Mouse (Mus musculus): ENCODE measurements around the gene Sucla2. TPM values are rescaled to one million over a fixed set of nuclear protein-coding genes. Genes with fewer than 3 reads are reported as not detected.
"Not testable (repeated sequence)": the region's sequence is repeated elsewhere in the genome, so short reads cannot be mapped to it uniquely, and the experiment has no call there.

Gene Sucla2
- polyA plus RNA-seq, 1 experiment from 2014 or later = 46.9 TPM

DNA sequence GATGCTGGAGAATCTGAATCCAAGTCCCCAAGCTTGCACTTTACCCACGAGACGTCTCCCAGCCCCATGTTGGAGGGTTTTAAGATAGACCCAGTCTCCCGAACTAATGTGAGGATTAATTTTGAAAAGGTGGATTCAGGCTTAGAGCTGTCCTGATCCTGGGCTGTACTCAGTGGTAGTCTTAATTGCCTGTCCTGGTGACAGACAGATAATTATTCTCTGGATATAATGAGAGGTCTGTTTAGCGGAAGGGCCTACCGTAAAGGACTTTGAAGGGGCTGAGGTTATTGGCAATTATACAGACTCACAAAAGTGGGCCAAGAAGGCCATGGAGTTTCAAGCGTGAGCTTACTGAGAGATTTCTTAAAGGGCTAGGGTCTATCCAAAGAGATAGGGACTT, 18.7 kb downstream of the Sucla2 start:
- Histone ChIP-seq H3K36me3 (ENCODE audit: control insufficient read depth, insufficient read depth) (no peaks in the 10 kb centered on the region), H3K9me3 (replicated peaks; ENCODE audit: control insufficient read depth, low read length) (no peaks in the 10 kb centered on the region), H3K4me2 (ENCODE audit: low read depth, low read length) (no peak overlapping the region), H3K4me1 (ENCODE audit: control insufficient read depth, low read depth, low read length) (no peaks in the 10 kb centered on the region), H3K9ac (ENCODE audit: low read depth, low read length) (no peak overlapping the region), H3K27ac (ENCODE audit: low read length) (no peak overlapping the region), H3K4me3 (ENCODE audit: low read depth, low read length) (no peak overlapping the region), H3K27me3 (ENCODE audit: control insufficient read depth, insufficient read depth, low read depth, low read length) (no peaks in the 10 kb centered on the region)
- 62% methylated on average over 6 of the region's 6 CpGs for WGBS (ENCODE audit: insufficient replicate concordance)
- no peak for ATAC-seq (ENCODE audit: low read depth)

GRCm38 (mm10) chr14:73547034-73547433, 21.9 kb downstream of the Sucla2 start:
- no peak overlapping the region for H3K4me3 ChIP-seq (ENCODE audit: low read depth, low read length)
- no peak overlapping the region for H3K27ac ChIP-seq (ENCODE audit: low read length)
- no peaks in the 10 kb centered on the region for H3K27me3 ChIP-seq (ENCODE audit: control insufficient read depth, insufficient read depth, low read depth, low read length)
- H3K36me3 ChIP-seq (ENCODE audit: control insufficient read depth, insufficient read depth) = no peaks in the 10 kb centered on the region
- WGBS (ENCODE audit: insufficient replicate concordance) = 30% methylated on average over 4 of the region's 4 CpGs
- no peaks in the 10 kb centered on the region for H3K9me3 ChIP-seq (replicated peaks; ENCODE audit: control insufficient read depth, low read length)
- no peaks in the 10 kb centered on the region for H3K4me1 ChIP-seq (ENCODE audit: control insufficient read depth, low read depth, low read length)
- H3K4me2 ChIP-seq (ENCODE audit: low read depth, low read length) = no peak overlapping the region
- no peak overlapping the region for H3K9ac ChIP-seq (ENCODE audit: low read depth, low read length)
- ATAC-seq (ENCODE audit: low read depth) = no peak

DNA sequence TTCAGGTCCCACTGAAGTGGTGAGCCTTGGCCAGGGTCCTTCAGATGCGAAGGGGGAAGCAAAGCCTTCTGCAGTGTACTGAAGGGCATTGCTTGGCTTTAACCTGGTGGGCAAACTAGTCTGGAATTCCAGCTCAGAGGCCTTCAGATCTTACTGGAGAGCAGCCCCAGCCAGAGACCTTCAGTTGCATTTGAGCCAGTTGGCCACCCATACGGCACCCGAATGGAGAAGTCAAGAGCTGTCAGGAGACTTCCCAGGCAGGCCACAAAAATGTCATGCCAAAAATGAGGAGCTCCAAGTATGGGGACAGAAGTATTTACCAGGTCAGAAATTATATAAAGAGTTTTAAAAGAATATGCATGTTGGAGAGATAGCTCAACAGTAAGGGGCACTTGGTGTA, 22.9 kb downstream of the Sucla2 start, which contains the start of gene Nudt15:
TSS of gene Nudt15 (minus strand) at position 192 of the 400 bp plus-strand sequence.
- 64% methylated on average over 3 of the region's 3 CpGs for WGBS (ENCODE audit: insufficient replicate concordance)
- Histone ChIP-seq H3K36me3 (ENCODE audit: control insufficient read depth, insufficient read depth) (no peaks in the 10 kb centered on the region), H3K9me3 (replicated peaks; ENCODE audit: control insufficient read depth, low read length) (no peaks in the 10 kb centered on the region), H3K4me3 (ENCODE audit: low read depth, low read length) (no peak within 1 kb of the TSS), H3K27me3 (ENCODE audit: control insufficient read depth, insufficient read depth, low read depth, low read length) (no peaks in the 10 kb centered on the region), H3K4me1 (ENCODE audit: control insufficient read depth, low read depth, low read length) (peaks cover 3% of the 10 kb centered on the region), H3K27ac (ENCODE audit: low read length) (no peak within 1 kb of the TSS), H3K4me2 (ENCODE audit: low read depth, low read length) (no peak within 1 kb of the TSS), H3K9ac (ENCODE audit: low read depth, low read length) (no peak within 1 kb of the TSS)
- no peak for ATAC-seq (ENCODE audit: low read depth)

- H3K4me1 ChIP-seq (ENCODE audit: control insufficient read depth, low read depth, low read length) = peaks cover 9% of the 10 kb centered on the region
- H3K9ac ChIP-seq (ENCODE audit: low read depth, low read length) = no peak overlapping the region
- no peak for ATAC-seq (ENCODE audit: low read depth)
- H3K4me3 ChIP-seq (ENCODE audit: low read depth, low read length) = no peak overlapping the region
- 49% methylated on average over 3 of the region's 3 CpGs for WGBS (ENCODE audit: insufficient replicate concordance)
- no peak overlapping the region for H3K4me2 ChIP-seq (ENCODE audit: low read depth, low read length)
- no peaks in the 10 kb centered on the region for H3K9me3 ChIP-seq (replicated peaks; ENCODE audit: control insufficient read depth, low read length)
- H3K27me3 ChIP-seq (ENCODE audit: control insufficient read depth, insufficient read depth, low read depth, low read length) = no peaks in the 10 kb centered on the region
- no peak overlapping the region for H3K27ac ChIP-seq (ENCODE audit: low read length)
- no peaks in the 10 kb centered on the region for H3K36me3 ChIP-seq (ENCODE audit: control insufficient read depth, insufficient read depth)
These were observed 25.2 kb downstream of the Sucla2 start for GRCm38 (mm10) chr14:73550291-73550690.

GRCm38 (mm10) chr14:73550732-73551131, 25.6 kb downstream of the Sucla2 start:
- no peak overlapping the region for H3K27ac ChIP-seq (ENCODE audit: low read length)
- peaks cover 9% of the 10 kb centered on the region for H3K4me1 ChIP-seq (ENCODE audit: control insufficient read depth, low read depth, low read length)
- H3K9me3 ChIP-seq (replicated peaks; ENCODE audit: control insufficient read depth, low read length) = no peaks in the 10 kb centered on the region
- no peaks in the 10 kb centered on the region for H3K27me3 ChIP-seq (ENCODE audit: control insufficient read depth, insufficient read depth, low read depth, low read length)
- no peak for ATAC-seq (ENCODE audit: low read depth)
- H3K36me3 ChIP-seq (ENCODE audit: control insufficient read depth, insufficient read depth) = no peaks in the 10 kb centered on the region
- no peak overlapping the region for H3K4me3 ChIP-seq (ENCODE audit: low read depth, low read length)
- 38% methylated on average over 8 of the region's 8 CpGs for WGBS (ENCODE audit: insufficient replicate concordance)
- H3K4me2 ChIP-seq (ENCODE audit: low read depth, low read length) = no peak overlapping the region
- no peak overlapping the region for H3K9ac ChIP-seq (ENCODE audit: low read depth, low read length)

DNA sequence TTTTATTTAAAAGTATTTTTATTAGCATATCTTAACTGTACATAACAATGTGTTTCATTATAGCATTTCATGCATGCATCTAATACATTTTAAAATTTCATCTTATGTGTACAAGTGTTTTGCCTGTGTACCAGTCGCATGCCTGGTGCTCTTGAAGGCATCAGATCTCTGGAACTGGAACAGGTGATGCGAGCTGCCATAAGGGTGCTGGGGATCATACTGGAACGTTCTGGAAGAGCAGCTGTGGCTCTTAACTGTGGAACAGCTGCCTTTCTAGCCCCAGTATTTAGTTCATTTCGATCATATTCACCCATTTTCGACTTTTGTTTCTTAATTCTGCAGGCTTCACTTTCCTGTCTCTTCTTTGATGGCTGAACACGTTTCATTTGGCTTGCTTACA, 26.0 kb downstream of the Sucla2 start:
- Histone ChIP-seq H3K27me3 (ENCODE audit: control insufficient read depth, insufficient read depth, low read depth, low read length) (no peaks in the 10 kb centered on the region), H3K9me3 (replicated peaks; ENCODE audit: control insufficient read depth, low read length) (no peaks in the 10 kb centered on the region), H3K27ac (ENCODE audit: low read length) (no peak overlapping the region), H3K4me1 (ENCODE audit: control insufficient read depth, low read depth, low read length) (peaks cover 9% of the 10 kb centered on the region), H3K9ac (ENCODE audit: low read depth, low read length) (no peak overlapping the region), H3K4me3 (ENCODE audit: low read depth, low read length) (no peak overlapping the region), H3K36me3 (ENCODE audit: control insufficient read depth, insufficient read depth) (no peaks in the 10 kb centered on the region), H3K4me2 (ENCODE audit: low read depth, low read length) (no peak overlapping the region)
- no peak for ATAC-seq (ENCODE audit: low read depth)
- 71% methylated on average over 6 of the region's 6 CpGs for WGBS (ENCODE audit: insufficient replicate concordance)

GRCm38 (mm10) chr14:73552341-73553121, 27.4 kb downstream of the Sucla2 start:
- H3K9me3 ChIP-seq (replicated peaks; ENCODE audit: control insufficient read depth, low read length) = no peaks in the 10 kb centered on the region
- peak; percentile 95 for ATAC-seq (ENCODE audit: low read depth)
- H3K27ac ChIP-seq (ENCODE audit: low read length) = peak overlapping the region; percentile 70
- H3K4me2 ChIP-seq (ENCODE audit: low read depth, low read length) = peak overlapping the region; percentile 83
- H3K9ac ChIP-seq (ENCODE audit: low read depth, low read length) = peak overlapping the region; percentile 89
- no peaks in the 10 kb centered on the region for H3K36me3 ChIP-seq (ENCODE audit: control insufficient read depth, insufficient read depth)
- WGBS (ENCODE audit: insufficient replicate concordance) = 4% methylated on average over 60 of the region's 61 CpGs
- peaks cover 9% of the 10 kb centered on the region for H3K4me1 ChIP-seq (ENCODE audit: control insufficient read depth, low read depth, low read length)
- peak overlapping the region; percentile 92 for H3K4me3 ChIP-seq (ENCODE audit: low read depth, low read length)
- H3K27me3 ChIP-seq (ENCODE audit: control insufficient read depth, insufficient read depth, low read depth, low read length) = no peaks in the 10 kb centered on the region

DNA sequence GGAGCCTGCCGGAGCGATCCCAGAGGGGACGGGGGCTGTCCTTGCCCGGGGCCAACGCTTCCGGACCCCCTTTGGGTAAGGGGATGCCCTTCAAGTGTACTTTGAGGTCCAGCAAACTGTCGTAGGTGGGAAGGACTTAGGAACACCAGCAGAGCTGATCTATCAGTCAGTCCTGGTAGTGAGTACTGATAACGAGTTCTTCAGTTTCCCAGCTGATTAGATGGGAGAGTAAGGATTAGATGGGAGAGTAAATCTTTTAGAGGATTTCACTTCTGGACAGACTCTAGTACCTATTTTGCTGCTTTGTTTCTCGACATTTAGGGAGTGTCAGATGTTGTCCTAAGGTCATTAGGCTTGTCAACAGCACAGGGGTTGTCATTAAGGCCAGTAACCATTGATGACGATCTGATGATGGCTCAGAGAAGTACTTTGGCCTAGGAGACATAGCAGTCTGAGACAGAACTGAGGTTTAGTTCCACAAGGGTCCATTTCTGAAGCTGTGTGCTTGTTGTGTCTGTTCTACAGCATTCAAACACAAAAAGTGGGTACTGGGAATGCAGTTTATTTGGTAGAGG, 28.1 kb downstream of the Sucla2 start:
- H3K4me1 ChIP-seq (ENCODE audit: control insufficient read depth, low read depth, low read length) = peaks cover 9% of the 10 kb centered on the region
- peak overlapping the region; percentile 70 for H3K27ac ChIP-seq (ENCODE audit: low read length)
- no peaks in the 10 kb centered on the region for H3K27me3 ChIP-seq (ENCODE audit: control insufficient read depth, insufficient read depth, low read depth, low read length)
- H3K36me3 ChIP-seq (ENCODE audit: control insufficient read depth, insufficient read depth) = no peaks in the 10 kb centered on the region
- peak overlapping the region; percentile 92 for H3K4me3 ChIP-seq (ENCODE audit: low read depth, low read length)
- ATAC-seq (ENCODE audit: low read depth) = peak; percentile 43
- H3K9me3 ChIP-seq (replicated peaks; ENCODE audit: control insufficient read depth, low read length) = no peaks in the 10 kb centered on the region
- H3K4me2 ChIP-seq (ENCODE audit: low read depth, low read length) = peak overlapping the region; percentile 83
- H3K9ac ChIP-seq (ENCODE audit: low read depth, low read length) = peak overlapping the region; percentile 89
- 1% methylated on average over 10 of the region's 10 CpGs for WGBS (ENCODE audit: insufficient replicate concordance)

- not testable (repeated sequence) for H3K9me3 ChIP-seq (replicated peaks; ENCODE audit: control insufficient read depth, low read length)
These were observed 44.7 kb downstream of the Sucla2 start for GRCm38 (mm10) chr14:73569831-73570230.

More at GRCm38 (mm10) chr14:73569831-73570230, 44.7 kb downstream of the Sucla2 start:
- 72% methylated on average over 4 of the region's 4 CpGs for WGBS (ENCODE audit: insufficient replicate concordance)
- H3K36me3 ChIP-seq (ENCODE audit: control insufficient read depth, insufficient read depth); H3K4me3 ChIP-seq (ENCODE audit: low read depth, low read length); ATAC-seq (ENCODE audit: low read depth); H3K27ac ChIP-seq (ENCODE audit: low read length); H3K4me2 ChIP-seq (ENCODE audit: low read depth, low read length); H3K27me3 ChIP-seq (ENCODE audit: control insufficient read depth, insufficient read depth, low read depth, low read length); H3K4me1 ChIP-seq (ENCODE audit: control insufficient read depth, low read depth, low read length); H3K9ac ChIP-seq (ENCODE audit: low read depth, low read length): not testable (repeated sequence)

All from liver, embryonic 16.5 days (tissue).